Mouse (Mus musculus): ENCODE results near the gene Hsp90ab1.

GRCm38 (mm10) chr17:45532896-45533295 is 40.2 kb downstream of the Hsp90ab1 start:
- TF ChIP-seq POLR2A (IDR thresholded peaks at IDR 0.05; ENCODE audit: low read depth, low read length) = no peak
- TF ChIP-seq CTCF (IDR thresholded peaks at IDR 0.05; ENCODE audit: extremely low read depth, insufficient read depth, insufficient read length, insufficient replicate concordance) = no peak

Measured in spleen, adult 2 months (tissue).